Mouse (Mus musculus): ENCODE data around the gene Tspan7.

GRCm38 (mm10) chrX:10514417-10514816 is 29.5 kb downstream of the Tspan7 start:
- TF ChIP-seq CTCF (IDR thresholded peaks at IDR 0.05; ENCODE audit: low read depth, low read length) (no peak), POLR2A (IDR thresholded peaks at IDR 0.05; ENCODE audit: extremely low read depth, insufficient read depth, low read length) (no peak)
